Mouse (Mus musculus) urinary bladder, postnatal 10 days (tissue): Measurements from ENCODE around the gene Shisal2b.

Experiments
- DNase-seq: peaks from one replicate; pipeline ENCODE4 v3.0.0; 2022; ENCODE audit warnings: low spot score

The Shisal2b gene

DNA sequence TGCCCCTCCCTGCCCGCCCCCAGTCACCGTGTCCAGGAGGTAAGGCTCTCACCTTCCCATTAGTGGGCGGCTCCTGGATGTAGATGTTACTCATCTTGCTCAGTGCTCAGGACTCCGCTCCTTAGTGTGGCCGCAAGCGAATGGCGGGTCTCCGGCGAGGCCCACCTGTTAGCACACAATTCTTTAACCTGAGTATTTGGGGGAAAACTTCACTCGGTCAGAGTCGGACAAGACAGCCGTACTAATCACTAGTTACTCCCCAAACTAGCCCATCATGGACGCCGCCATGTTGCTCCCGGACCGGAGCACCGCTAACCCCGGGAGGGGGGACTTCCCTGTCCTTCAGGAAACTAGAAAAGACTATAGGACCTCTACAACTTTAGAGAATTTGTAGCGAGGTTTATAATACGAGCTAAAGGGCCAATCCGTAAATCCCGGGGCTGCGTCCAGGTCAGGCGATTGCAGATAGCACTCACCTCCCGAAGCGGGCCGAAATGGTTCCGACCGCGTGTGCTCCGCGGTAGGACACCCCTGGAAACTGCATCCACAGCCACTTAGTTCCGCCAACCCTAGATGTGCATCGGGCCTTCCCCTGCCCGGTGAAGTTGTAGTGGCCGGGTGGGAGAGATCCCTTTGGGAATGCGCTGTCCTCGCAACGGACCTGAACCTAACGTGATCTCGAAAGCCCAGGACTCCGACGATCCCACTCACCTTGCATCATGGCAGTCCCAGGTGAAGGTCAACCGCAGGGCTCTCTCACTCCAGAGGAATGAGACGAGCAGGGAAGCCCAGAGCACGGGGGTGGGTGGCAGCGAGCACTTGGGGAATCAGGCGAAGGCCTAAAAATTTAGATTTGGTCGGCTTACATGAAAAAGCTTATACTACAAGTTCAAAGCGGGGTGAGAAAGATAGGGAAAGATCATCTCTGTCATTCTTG is 46.8 kb downstream of the Shisal2b start, which contains the start of gene Cwc27:
Gene Cwc27 (minus strand): TSS at position 508 of the 937 bp plus-strand sequence.
- peak; percentile 14 for DNase-seq

DNA sequence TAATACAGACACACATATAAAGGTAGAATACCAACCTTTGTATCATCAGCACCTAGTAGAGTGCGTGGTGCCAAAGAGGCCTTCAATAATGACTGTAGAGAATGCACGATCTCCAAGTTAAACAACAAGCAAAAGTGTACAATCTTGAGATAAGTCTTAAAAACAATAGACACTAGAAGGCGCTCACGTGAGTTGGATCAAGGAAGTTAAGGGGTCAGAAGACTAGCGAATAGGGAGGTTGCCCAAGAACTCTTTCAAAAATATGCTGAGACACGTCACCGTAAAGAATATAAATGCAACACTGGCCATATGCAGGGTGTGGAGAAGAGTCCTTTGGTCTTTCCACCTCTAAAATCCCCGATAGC is 47.4 kb downstream of the Shisal2b start:
- DNase-seq: no peak

DNA sequence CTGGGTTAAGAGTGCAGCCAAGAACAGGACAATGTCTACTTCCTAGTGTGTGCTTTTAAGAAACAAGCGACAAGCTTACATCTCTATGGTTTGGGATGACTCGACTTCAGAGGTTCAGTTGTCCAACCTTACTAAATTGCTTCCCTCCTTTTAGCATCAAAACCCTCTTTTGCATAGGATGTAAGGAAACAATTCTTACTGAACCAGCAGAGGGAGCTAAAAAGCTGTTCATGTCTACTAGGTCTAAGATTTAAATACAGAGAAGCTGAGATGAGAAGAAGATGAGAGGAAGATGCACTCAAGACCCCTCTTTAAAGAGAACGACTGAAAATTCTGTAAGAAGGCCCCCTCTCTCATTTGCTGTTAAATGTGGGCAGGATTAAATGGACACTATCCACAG is 58.0 kb downstream of the Shisal2b start:
- no peak for DNase-seq

DNA sequence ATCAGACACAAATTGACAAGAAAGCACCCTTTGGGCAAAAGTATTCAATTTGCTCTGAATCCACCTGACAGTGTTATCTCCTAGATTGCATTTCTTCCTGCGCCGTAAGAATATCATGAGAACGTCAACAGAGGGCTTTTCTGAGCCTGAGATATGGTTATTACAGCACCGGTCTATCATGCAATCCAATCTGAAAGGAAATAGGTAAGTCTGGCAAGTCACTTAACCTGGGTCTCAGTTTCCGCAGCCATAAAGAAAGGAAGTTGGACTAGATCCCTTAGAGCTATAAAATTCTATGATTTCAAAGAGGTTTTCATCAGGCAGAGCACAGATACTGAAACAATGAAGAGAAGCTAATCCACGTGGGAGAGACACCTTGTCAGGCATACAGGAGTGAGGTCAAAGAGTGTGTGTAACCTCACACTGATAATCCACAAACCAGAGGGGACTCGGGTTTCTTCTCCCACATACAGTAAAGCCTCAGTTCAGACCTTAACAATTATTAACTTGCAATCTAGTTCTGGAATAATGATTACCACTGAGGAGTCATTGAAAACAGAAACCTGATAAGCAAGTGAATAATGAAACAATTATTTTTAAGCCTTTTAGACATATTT is 64.0 kb downstream of the Shisal2b start:
- DNase-seq: no peak

DNA sequence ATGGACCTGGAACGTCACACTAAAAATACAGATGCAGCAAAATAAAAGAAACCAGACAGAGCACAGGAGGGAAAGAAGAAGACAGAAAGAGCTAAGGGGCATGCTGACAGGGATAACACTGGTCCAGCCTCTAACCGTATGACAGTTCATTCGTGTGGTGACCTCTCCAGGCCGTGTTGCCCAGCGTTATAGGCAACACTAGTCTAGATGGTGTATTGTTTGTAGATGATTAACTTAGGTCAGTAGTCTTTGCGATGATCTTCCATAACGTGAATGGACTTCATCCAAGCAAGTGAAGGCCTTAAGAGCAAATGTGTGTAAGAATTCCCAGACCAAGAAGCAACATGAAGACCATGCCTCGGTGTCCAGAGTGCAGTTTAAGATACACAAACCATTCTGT is 64.6 kb downstream of the Shisal2b start:
- DNase-seq: no peak
